In the genomic region with DNA sequence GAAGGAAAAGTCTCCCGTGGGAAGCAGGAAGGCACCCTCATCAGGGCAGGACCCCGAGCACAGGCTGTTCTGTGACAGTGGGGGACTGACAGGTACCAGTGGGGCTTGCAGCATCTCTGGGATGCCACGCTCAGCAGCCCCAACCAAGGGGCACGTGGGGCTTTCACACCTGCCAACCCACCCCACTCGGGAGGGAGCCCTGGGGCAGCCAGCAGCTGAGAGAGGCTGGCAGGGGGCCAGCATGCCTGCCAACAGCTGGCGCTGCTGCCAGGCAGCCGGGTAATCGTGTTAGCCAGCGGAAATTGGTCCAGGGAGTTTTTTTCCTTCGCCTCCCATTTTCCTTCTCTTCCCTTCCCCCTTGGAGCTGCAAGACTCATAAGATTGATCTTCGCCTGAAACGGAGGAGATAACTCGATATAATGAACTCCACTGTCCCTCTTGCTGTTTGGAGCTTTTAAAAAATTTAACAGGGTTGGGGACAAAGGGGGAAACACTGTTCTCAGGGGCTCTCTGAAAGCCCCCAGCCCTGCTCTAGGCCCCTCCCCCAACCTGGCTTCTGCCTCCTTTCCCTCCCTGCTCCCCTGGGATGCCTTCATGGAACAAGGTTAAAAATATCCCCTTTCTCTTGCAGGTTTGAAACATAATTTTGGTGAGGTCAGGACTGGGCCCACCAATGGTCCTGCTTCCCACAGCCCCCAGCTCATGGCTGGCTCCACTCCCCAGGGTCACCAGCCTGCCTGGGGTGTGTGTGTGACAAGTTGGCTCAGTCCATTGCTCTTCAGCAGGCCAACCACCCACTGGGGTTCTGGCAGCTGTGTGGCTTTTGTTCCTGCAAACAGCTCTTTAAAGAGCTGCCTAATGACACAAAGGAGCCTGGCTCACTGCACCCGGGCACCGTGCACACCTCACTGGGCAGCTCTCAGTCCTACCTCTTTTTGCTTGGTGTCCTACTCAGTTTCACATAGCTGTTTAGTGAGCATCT, we compare ENCODE assay signal across 9 mouse cellular contexts.
DNase-seq lines count a peak whose midpoint lies in the region; TF ChIP-seq lines count a peak whose summit lies in the region.
"Had no signal": no experiment of that assay in that cellular context is flagged by ENCODE, and none has a peak within 500 bp of the region (broad histone marks: within the 10 kb centered on the region; RNA-seq: fewer than 3 reads in every experiment).

No protein-coding gene starts in this region.

- TF ChIP-seq CTCF in left cerebral cortex, adult 2 months (IDR thresholded peaks at IDR 0.05) = no peak

- no peak overlapping the region for H3K4me3 ChIP-seq in left cerebral cortex, adult 2 months
- H3K4me3 ChIP-seq: embryonic facial prominence, embryonic 13.5 days had no signal

- DNase-seq in left cerebral cortex, adult 2 months (ENCODE audit: extremely low spot score in 1 of 2, low spot score in 2 of 2) = peak; percentile 49 to 67
- no peak for DNase-seq in left cerebral cortex, postnatal 36 days (ENCODE audit: low spot score in 2 of 2)
- DNase-seq in adrenal gland, postnatal 4 days (ENCODE audit: low spot score in 2 of 2) = peak; percentile 12 to 15
- DNase-seq in gastrocnemius, postnatal 25 days = peak; percentile 30
- DNase-seq in layer of hippocampus, adult 9-11 months = peak; percentile 69
- peak; percentile 73 for DNase-seq in right cerebral cortex, postnatal 14 days
- DNase-seq in urinary bladder, postnatal 10 days (ENCODE audit: low spot score) = no peak
- no peak for DNase-seq in embryo, embryonic 9.5 days (ENCODE audit: extremely low spot score)

- H3K27ac ChIP-seq in left cerebral cortex, adult 2 months = peak overlapping the region; percentile 67
- H3K27ac ChIP-seq: embryonic facial prominence, embryonic 13.5 days had no signal

- intact Hi-C loops in left cerebral cortex, adult 2 months (cut with DNase I) = no loop called here
- intact Hi-C loops in left cerebral cortex, postnatal 36 days (cut with DNase I) = no loop called here

Comparison
In these comparisons a context has a peak if more than half of its experiments do, and no peak if none do; other contexts are left out.
1. DNase-seq: peak in left cerebral cortex, adult 2 months (2 of 2), adrenal gland, postnatal 4 days (2 of 2), gastrocnemius, postnatal 25 days (single experiment), layer of hippocampus, adult 9-11 months (single experiment) and right cerebral cortex, postnatal 14 days (single experiment); none in left cerebral cortex, postnatal 36 days (0 of 2), urinary bladder, postnatal 10 days (single experiment) and embryo, embryonic 9.5 days (single experiment).